Mouse (Mus musculus): ENCODE data around the gene Ptpra. TPM values are rescaled to one million over a fixed set of nuclear protein-coding genes. Genes with fewer than 3 reads are reported as not detected.

Gene Ptpra
- polyA plus RNA-seq, 1 experiment: 20.5 TPM

DNA sequence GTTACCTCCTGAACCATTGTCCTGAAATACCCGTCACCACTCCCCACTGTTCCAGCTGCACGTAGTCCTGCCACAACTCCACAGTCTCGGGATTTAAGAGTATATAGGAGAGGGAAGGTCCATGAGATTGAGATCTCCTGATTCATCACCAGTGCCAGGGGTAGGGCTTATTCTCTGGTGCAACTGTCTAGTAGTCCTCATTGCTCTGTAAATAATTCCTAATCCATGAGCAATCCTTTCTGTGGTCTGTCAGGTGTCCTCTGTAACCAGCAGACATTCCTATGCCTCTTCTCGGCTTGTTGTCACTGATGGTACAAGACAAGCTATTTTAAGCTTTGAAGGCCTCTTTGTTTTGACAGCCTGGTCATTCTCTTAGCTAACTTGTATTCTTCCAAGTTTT is 46.9 kb downstream of the Ptpra start:
- TF ChIP-seq GATA1 (IDR thresholded peaks at IDR 0.05; ENCODE audit: low read length): no peak

GRCm38 (mm10) chr2:130499546-130499945 is 49.5 kb downstream of the Ptpra start:
- TF ChIP-seq GATA1 (IDR thresholded peaks at IDR 0.05; ENCODE audit: low read length): no peak

- no peak for TF ChIP-seq GATA1 (IDR thresholded peaks at IDR 0.05; ENCODE audit: low read length)
Measured at GRCm38 (mm10) chr2:130501556-130501955, 51.5 kb downstream of the Ptpra start.

DNA sequence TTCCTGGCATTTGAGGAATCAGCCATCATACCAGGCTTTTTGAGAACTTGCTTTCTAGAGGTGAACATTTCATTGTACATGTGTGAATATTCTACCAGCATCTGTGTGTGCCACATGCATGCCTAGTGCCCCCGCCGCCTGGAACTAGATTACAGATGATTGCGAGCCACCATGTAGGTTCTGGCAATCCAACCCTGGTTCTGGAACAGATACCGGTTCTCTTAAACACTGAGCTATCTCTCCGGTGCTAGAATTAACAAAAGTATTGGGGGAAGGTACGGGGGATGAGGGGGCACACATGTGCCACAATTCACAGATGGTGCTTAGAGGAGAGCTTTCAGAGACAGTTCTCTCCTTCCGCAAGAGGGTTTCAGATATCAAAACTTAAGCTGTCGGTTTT is 63.8 kb downstream of the Ptpra start:
- TF ChIP-seq GATA1 (IDR thresholded peaks at IDR 0.05; ENCODE audit: low read length): no peak

GRCm38 (mm10) chr2:130515791-130516190 is 65.7 kb downstream of the Ptpra start:
- no peak for TF ChIP-seq GATA1 (IDR thresholded peaks at IDR 0.05; ENCODE audit: low read length)

- TF ChIP-seq GATA1 (IDR thresholded peaks at IDR 0.05; ENCODE audit: low read length): no peak
Measured at GRCm38 (mm10) chr2:130521927-130522326, 71.8 kb downstream of the Ptpra start.

DNA sequence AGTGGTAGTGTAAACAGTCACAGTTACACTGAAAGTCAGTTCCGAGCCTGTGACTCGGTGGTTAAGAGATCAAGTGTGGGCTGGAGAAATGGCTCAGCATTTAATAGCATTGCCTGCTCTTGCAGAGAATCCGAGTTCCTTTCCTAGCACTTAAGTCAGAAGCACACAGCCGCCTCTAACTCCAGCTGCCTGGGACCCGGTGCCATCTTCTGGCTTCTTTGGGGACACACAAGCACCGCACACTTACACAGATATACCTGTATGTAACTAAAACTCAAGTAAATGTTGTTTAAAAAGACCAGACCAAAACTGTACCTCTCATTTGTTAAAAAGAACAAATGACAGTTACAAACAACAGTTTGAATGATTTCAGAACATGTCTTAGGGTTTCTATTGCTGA is 78.4 kb downstream of the Ptpra start:
- no peak for TF ChIP-seq GATA1 (IDR thresholded peaks at IDR 0.05; ENCODE audit: low read length)

DNA sequence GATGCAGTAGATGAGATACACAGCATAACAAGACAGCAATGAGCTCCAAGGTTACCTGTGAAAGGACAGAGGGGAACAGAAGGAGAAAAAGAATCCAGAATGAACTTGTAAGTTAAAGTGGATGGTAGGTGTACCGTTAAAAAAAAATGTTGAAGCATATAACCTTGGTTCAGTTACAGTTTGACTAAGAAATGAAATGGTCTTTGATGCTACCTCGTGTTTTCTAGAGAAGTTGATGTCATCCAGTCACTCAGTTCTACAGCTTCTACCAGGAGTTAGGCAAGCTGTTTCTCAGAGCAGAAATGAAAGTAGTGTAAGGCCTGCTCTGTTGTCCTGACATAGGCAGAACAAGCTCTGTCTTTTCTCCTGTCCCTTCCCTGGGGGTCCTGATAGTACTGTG is 79.2 kb downstream of the Ptpra start:
- TF ChIP-seq GATA1 (IDR thresholded peaks at IDR 0.05; ENCODE audit: low read length): no peak

DNA sequence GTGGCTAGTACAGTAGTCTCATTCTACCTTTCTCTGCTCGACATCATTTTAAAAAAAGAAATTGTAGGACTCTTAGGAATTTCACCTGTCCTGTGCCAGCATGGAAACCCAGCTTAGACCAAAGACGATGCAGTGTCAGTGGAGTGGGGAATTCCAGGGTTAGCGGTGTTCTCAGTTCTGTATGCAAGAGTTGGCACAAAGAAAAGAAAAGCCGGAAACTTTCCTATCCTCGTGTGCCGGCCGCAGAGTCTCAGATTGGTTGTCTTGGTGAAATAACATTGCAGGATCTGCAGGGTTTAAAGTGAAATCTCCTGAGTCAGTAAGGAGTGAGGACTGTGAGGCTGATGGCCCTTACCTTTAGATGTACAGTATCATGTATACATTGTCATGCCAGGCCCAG is 79.8 kb downstream of the Ptpra start:
- no peak for TF ChIP-seq GATA1 (IDR thresholded peaks at IDR 0.05; ENCODE audit: low read length)

DNA sequence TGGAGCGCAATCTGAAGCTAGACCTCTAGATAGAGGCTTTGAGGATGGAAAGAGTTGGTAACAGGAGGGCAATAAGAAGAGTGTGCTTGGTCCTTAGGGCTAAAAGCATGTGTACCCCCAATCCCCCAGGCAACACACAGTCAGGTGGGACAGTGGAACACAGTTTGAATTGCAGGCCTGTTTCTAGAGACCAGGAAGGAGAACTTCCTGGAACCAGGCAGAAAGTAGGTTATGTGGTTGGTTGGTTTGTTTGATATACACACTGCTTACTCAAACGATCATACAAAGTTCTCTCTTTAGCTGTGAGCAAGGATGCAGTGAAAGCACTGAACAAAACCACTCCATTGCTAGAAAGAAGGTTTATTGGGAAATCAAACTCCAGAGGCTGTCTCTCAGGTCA is 82.1 kb downstream of the Ptpra start:
- no peak for TF ChIP-seq GATA1 (IDR thresholded peaks at IDR 0.05; ENCODE audit: low read length)

GRCm38 (mm10) chr2:130535017-130535416 is 84.9 kb downstream of the Ptpra start:
- no peak for TF ChIP-seq GATA1 (IDR thresholded peaks at IDR 0.05; ENCODE audit: low read length)

DNA sequence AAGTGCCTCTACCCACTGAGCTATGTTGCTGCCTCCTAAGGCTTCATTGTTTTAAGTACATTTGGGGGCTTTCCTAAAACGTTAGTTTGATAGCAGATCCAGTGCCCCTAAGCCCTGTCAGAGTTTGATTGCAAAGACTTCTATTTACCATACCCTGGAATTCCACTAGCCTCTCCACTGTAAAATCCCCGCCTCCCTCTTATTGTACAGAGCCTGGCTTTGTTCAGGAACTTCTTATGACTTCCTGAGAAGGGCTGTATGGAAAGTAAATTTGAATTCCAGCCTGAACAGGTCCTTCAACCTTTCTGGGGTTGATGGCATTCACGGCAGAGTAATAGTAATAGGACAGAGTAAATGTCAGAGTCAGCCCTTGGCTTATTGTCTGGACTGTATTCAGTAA is 86.8 kb downstream of the Ptpra start:
- no peak for TF ChIP-seq GATA1 (IDR thresholded peaks at IDR 0.05; ENCODE audit: low read length)

DNA sequence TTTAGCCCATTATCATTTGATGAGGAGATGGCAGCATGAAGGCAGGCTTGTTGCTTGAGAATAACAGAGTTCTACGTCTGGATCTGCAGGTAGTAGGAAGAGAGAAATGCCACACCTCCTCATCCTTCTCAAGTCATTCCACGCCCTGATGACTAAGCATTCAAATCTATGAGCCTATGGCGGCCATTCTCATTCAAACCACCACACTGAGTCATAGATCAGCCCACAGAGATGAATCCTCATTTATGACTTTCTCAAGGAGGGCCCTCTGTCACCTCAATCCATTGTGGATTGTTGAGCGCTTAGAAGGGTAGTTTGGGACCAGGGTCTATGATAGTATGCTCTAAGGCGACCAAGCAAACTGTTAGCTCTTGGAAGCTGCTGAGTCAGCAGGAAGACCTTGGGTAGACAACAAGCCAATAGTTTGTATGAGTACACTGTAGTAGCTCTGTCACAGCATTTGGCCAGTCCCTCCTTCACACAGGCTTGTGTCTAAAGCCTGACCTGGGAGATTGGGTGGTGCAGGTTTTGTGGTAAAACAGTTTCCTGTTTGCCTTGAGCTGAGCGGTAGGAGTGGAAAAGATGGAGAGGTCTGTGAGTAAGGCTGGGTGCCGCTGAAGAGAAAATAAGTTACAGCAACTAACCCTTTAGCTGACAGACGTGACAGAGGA is 88.9 kb downstream of the Ptpra start:
- TF ChIP-seq GATA1 (IDR thresholded peaks at IDR 0.05; ENCODE audit: low read length): no peak

- TF ChIP-seq GATA1 (IDR thresholded peaks at IDR 0.05; ENCODE audit: low read length): no peak
Measured at GRCm38 (mm10) chr2:130540266-130540665, 90.2 kb downstream of the Ptpra start.

DNA sequence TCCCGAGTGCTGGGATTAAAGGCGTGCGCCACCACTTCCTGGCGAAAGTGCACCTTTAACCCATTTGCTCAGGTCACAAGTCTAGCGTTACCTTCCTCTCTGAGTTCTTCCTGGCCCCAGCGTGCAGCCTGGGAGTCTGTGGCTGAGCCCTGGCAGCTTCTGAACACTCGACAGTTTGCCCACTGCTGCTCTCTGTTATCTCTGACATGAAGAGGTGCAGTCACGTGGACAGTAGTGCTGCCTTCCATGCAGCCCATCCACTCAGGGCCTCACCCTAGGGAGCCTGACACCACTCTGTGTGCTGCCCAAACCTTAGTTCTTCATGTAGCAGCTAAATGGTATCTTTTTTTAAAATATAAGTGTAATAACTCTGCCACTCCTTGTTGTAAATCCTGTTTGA is 96.9 kb downstream of the Ptpra start:
- no peak for TF ChIP-seq GATA1 (IDR thresholded peaks at IDR 0.05; ENCODE audit: low read length)

GRCm38 (mm10) chr2:130554841-130555240 is 104.8 kb downstream of the Ptpra start:
- TF ChIP-seq GATA1 (IDR thresholded peaks at IDR 0.05; ENCODE audit: low read length): no peak

- no peak for TF ChIP-seq GATA1 (IDR thresholded peaks at IDR 0.05; ENCODE audit: low read length)
Measured at GRCm38 (mm10) chr2:130556292-130556691, 106.2 kb downstream of the Ptpra start.

DNA sequence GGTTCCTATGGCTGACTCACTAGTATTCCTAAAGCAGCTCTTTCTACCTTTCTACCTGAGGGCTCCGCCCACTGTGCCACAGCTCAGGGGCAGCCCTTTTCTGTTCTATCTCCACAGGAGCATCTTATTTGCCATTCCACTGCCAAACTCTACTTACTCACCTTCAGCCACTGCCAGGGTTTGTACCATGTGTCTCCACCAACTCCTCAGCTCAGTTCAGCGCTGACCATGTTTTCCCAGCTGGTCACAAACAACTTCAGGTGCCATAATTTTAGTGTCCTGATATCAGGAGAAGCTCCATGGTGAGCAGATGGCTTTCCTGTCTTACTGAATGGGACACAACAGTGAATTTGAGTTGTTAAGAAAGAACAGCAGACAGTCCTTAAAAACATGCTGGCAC is 107.4 kb downstream of the Ptpra start:
- no peak for TF ChIP-seq GATA1 (IDR thresholded peaks at IDR 0.05; ENCODE audit: low read length)
